Mouse (Mus musculus): ENCODE measurements around the gene Strc. TPM values are rescaled to one million over a fixed set of nuclear protein-coding genes. Genes with fewer than 3 reads are reported as not detected.

Gene Strc
- polyA plus RNA-seq, 1 experiment from 2014 or later: not detected

DNA sequence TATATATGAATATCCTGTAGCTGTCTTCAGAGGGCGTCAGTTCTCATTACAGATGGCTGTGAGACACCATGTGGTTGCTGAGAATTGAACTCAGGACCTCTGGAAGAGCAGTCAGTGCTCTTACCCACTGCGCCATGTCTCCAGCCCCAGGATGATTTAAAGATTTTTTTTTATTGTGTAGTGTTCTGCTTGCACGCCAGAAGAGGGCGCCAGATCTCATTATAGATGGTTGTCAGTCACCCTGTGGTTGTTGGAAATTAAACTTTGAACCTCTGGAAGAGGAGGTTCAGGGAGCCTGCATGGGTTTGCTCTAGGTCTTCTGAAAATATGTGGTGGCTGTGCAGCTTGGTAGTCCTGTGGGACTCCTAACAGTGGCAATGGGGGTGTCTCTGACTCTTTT, 21.2 kb upstream of the Strc start:
- WGBS: 31% methylated on average over 4 of the region's 4 CpGs
- H3K4me3 ChIP-seq: no peak overlapping the region

DNA sequence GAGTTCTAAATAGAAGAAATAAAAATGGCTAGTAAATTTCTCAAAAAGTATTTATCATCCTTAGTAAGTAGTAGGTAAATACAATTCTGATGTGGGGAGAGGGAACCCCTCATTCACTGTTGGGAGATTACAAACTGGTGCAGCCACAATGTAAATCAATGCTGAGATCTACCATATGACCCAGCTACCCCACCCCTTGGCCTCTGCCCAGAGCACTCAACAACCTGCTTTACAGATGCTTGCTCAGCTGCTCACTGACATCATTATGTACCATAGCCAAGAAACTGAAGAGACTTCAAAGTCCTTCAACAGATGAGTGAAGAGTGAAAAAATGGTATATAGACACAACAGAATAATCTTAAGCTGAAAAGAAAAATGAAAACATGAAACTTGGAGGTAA, 16.3 kb upstream of the Strc start:
- Histone ChIP-seq H3K9me3 (no peaks in the 10 kb centered on the region), H3K27me3 (no peaks in the 10 kb centered on the region), H3K4me1 (no peaks in the 10 kb centered on the region), H3K36me3 (no peaks in the 10 kb centered on the region), H3K9ac (no peak overlapping the region), H3K4me3 (no peak overlapping the region), H3K27ac (no peak overlapping the region), H3K4me2 (no peak overlapping the region)
- no peak for ATAC-seq (ENCODE audit: borderline replicate concordance, extremely low read depth, low FRiP score, low TSS enrichment)

More for the DNA sequence above, 21.2 kb upstream of the Strc start:
- Histone ChIP-seq H3K4me2 (no peak overlapping the region), H3K9ac (no peak overlapping the region), H3K27me3 (no peaks in the 10 kb centered on the region), H3K36me3 (no peaks in the 10 kb centered on the region), H3K27ac (no peak overlapping the region), H3K9me3 (no peaks in the 10 kb centered on the region), H3K4me1 (peaks cover 3% of the 10 kb centered on the region)
- ATAC-seq (ENCODE audit: borderline replicate concordance, extremely low read depth, low FRiP score, low TSS enrichment): no peak

DNA sequence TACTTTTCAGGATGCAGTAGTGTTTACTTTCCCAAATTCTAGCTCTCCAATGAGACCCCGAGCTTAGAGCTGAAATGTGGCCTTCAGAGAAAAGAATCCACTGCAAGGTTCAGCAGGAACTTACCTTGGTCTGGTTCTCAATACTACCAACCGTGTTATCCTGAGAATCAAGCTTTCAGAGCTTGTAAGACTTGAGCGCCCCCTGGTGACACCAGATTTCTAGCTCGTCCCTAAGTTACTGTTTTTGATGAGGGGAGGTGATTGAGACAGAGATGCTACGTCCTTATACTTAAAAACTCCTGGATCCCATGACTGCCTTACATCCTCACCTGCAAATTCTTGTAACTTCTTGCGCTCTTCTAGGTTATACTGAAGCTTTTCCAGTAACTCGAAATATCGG, 9.7 kb upstream of the Strc start:
- no peaks in the 10 kb centered on the region for H3K27me3 ChIP-seq
- no peaks in the 10 kb centered on the region for H3K4me1 ChIP-seq

DNA sequence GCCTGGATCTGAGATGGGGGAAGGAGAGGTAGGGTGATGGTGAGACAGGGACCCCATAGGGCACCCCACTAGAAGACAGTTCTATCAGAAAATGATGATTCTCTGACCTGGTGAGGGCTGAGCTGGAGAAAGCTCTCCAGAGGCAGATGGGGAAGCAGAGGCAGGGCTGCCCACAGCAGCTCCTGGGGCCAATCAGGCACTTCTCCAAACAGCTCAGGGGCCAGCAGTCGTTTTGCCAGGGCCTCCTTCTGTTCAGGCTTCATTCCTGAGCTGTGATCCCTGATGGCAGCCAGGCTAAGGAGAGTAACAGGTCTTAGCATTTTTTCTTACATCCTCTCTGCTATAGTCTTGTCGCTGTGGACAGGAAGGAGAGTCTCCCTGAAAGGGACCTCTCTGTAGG, 12.2 kb downstream of the Strc start:
- no peak overlapping the region for H3K4me2 ChIP-seq
- no peak overlapping the region for H3K4me3 ChIP-seq
- no peak overlapping the region for H3K27ac ChIP-seq
- ATAC-seq (ENCODE audit: borderline replicate concordance, extremely low read depth, low FRiP score, low TSS enrichment): no peak
- H3K9ac ChIP-seq: no peak overlapping the region
- H3K4me1 ChIP-seq: no peaks in the 10 kb centered on the region
- H3K36me3 ChIP-seq: no peaks in the 10 kb centered on the region
- no peaks in the 10 kb centered on the region for H3K9me3 ChIP-seq
- H3K27me3 ChIP-seq: no peaks in the 10 kb centered on the region
- WGBS: 49% methylated on average over 2 of the region's 2 CpGs

More for the DNA sequence above, 9.7 kb upstream of the Strc start:
- no peak for ATAC-seq (ENCODE audit: borderline replicate concordance, extremely low read depth, low FRiP score, low TSS enrichment)
- H3K27ac ChIP-seq: no peak overlapping the region
- H3K9me3 ChIP-seq: no peaks in the 10 kb centered on the region
- H3K9ac ChIP-seq: no peak overlapping the region
- WGBS: 13% methylated on average over 8 of the region's 8 CpGs
- no peak overlapping the region for H3K4me3 ChIP-seq
- H3K36me3 ChIP-seq: no peaks in the 10 kb centered on the region
- H3K4me2 ChIP-seq: no peak overlapping the region

DNA sequence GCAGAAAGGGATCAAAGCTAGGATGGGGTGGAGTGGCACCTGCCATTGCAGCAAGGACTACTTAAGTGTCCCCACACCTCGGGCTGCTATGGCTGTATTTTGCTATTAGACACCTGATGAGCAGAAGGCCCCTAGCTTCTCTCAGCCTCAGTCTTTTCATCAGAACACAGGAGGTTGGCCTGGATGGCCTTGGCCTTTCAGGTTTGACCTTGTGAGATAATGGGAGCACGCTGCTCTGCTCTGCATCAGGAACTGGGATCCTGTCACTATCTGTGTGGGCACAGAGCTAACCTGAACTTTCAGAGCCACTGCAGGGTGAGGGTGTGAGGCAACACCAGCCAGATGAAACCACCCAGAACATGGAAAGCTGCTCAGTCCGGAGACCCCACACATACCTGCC, 14.7 kb downstream of the Strc start:
- Histone ChIP-seq H3K36me3 (no peaks in the 10 kb centered on the region), H3K9me3 (no peaks in the 10 kb centered on the region), H3K4me3 (no peak overlapping the region), H3K4me1 (0 out of 2 replicates have a peak, but pooled peaks cover 3% of the 10 kb centered on the region), H3K27ac (no peak overlapping the region), H3K4me2 (no peak overlapping the region), H3K27me3 (no peaks in the 10 kb centered on the region), H3K9ac (no peak overlapping the region)
- 60% methylated on average over 3 of the region's 3 CpGs for WGBS
- ATAC-seq (ENCODE audit: borderline replicate concordance, extremely low read depth, low FRiP score, low TSS enrichment): no peak

DNA sequence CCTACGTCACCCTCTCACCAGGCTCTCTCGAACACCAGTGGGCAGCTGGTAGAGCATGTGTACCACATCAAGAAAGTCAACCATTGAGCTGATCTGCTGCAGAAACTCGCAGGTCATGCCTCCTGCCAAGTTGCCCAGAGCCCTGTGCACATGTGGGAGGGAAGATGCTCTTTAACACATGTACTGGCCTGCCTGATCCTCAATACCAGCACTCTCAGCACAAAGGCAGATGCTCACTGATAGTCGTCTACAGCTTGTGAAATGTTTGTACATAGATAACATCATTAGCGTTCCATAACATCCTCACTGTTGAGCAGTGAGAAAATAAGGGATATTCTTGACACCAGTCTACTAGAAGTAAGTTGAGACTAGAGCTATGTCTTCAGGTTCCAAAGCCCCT, 16.0 kb downstream of the Strc start:
- H3K27me3 ChIP-seq: no peaks in the 10 kb centered on the region
- ATAC-seq (ENCODE audit: borderline replicate concordance, extremely low read depth, low FRiP score, low TSS enrichment): no peak
- no peaks in the 10 kb centered on the region for H3K36me3 ChIP-seq
- H3K4me2 ChIP-seq: no peak overlapping the region
- no peak overlapping the region for H3K9ac ChIP-seq
- H3K4me1 ChIP-seq: 0 out of 2 replicates have a peak, but pooled peaks cover 3% of the 10 kb centered on the region
- no peak overlapping the region for H3K27ac ChIP-seq
- no peaks in the 10 kb centered on the region for H3K9me3 ChIP-seq
- H3K4me3 ChIP-seq: no peak overlapping the region
- WGBS: 79% methylated on average over 5 of the region's 5 CpGs

DNA sequence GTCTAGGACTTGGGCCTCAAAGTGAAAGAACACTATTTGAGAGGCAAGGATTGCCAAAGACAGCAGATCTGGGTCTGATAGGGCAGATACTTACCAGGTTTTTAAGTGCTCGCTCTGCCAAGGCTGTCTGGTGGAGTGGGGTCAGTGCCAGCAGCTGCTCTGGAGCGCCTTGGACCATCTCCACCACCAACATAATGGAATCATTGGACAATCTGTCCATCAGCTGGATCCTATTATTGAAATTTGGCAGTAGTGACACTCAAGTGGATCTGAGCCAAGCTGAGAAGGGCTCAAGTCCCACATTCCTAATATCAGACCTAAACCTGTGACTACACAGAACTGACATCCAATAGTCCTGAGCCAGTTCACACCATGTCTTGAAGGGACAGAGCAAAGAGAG, 18.1 kb downstream of the Strc start:
- H3K4me3 ChIP-seq: no peak overlapping the region
- no peak overlapping the region for H3K9ac ChIP-seq
- 60% methylated on average over 2 of the region's 2 CpGs for WGBS
- 0 out of 2 replicates have a peak, but pooled peaks cover 3% of the 10 kb centered on the region for H3K4me1 ChIP-seq
- no peaks in the 10 kb centered on the region for H3K9me3 ChIP-seq
- no peak for ATAC-seq (ENCODE audit: borderline replicate concordance, extremely low read depth, low FRiP score, low TSS enrichment)
- no peak overlapping the region for H3K4me2 ChIP-seq
- no peaks in the 10 kb centered on the region for H3K36me3 ChIP-seq
- no peaks in the 10 kb centered on the region for H3K27me3 ChIP-seq
- H3K27ac ChIP-seq: no peak overlapping the region

DNA sequence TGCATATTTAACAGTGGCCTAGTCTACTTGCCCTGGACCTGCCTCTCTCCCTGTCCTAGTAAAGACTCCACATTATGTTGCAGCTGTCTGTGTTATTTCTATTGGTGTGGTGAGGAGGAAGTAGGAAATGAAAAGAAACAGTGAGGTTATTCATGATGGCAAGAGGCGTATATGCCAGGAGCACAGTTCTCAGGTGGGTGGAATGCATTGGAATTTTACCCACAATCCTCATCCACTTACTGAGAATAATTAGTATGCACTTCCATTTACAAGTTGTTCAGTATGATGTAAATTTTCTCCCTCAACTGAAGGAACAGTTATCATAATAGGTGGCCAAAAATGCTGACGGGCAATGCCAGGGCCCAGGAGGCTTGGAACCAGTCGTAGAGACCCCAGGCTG, 23.3 kb downstream of the Strc start:
- Histone ChIP-seq H3K27me3 (peaks cover 13% of the 10 kb centered on the region), H3K4me1 (0 out of 2 replicates have a peak, but pooled peaks cover under 1% of the 10 kb centered on the region), H3K4me2 (no peak overlapping the region), H3K9me3 (no peaks in the 10 kb centered on the region), H3K9ac (no peak overlapping the region), H3K36me3 (no peaks in the 10 kb centered on the region), H3K27ac (no peak overlapping the region), H3K4me3 (no peak overlapping the region)
- no peak for ATAC-seq (ENCODE audit: borderline replicate concordance, extremely low read depth, low FRiP score, low TSS enrichment)
- WGBS: 70% methylated on average over 3 of the region's 3 CpGs

DNA sequence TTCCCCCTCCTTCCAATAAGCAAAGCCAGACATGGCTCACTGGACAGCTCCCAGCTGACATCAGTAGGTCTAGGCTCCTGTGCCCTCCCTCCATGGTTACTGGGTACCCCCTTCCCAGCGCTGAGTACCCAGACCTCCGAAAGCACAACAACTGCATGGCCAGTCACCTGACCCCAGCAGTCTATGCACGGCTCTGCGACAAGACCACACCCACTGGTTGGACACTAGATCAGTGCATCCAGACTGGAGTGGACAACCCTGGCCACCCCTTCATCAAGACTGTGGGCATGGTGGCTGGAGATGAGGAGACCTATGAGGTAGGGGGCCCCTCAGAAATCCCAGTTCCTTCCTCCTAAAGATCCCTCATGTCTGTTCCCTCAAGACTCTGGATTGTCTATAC, 27.5 kb downstream of the Strc start:
- peaks cover 35% of the 10 kb centered on the region for H3K27me3 ChIP-seq

DNA sequence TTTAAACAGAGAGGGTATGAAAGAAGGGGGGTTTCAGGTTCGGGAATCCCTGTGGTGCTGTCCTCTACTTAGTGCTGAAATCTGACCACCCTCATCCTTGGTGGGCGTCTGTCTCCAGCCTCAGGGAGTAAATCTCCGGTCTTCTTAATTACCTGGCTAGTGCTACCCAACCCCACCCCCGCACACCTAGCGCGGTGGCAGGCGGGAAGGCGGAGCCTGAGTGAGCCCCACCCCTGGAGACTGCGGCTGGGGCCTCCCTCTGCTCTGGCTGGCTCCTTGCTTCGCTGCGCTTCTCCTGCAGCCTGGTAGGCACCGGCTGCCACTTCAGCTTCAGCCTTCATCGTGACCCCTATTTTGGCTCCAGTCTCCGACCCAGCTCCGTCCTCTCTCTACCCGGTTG, 28.6 kb downstream of the Strc start:
- Histone ChIP-seq H3K27ac (no peak overlapping the region), H3K4me1 (peaks cover 7% of the 10 kb centered on the region), H3K36me3 (no peaks in the 10 kb centered on the region), H3K27me3 (peaks cover 35% of the 10 kb centered on the region), H3K9me3 (no peaks in the 10 kb centered on the region), H3K4me3 (no peak overlapping the region), H3K4me2 (peak overlapping the region; percentile 45), H3K9ac (no peak overlapping the region)
- peak; percentile 34; the same call in 1 of the 2 replicates for ATAC-seq (ENCODE audit: borderline replicate concordance, extremely low read depth, low FRiP score, low TSS enrichment)
- under 1% methylated on average over 16 of the region's 16 CpGs for WGBS

More for the DNA sequence above, 27.5 kb downstream of the Strc start:
- H3K4me1 ChIP-seq: peaks cover 2% of the 10 kb centered on the region
- H3K9ac ChIP-seq: no peak overlapping the region
- H3K4me2 ChIP-seq: no peak overlapping the region
- H3K36me3 ChIP-seq: no peaks in the 10 kb centered on the region
- 48% methylated on average over 4 of the region's 4 CpGs for WGBS
- H3K9me3 ChIP-seq: no peaks in the 10 kb centered on the region
- no peak overlapping the region for H3K27ac ChIP-seq
- H3K4me3 ChIP-seq: no peak overlapping the region
- no peak for ATAC-seq (ENCODE audit: borderline replicate concordance, extremely low read depth, low FRiP score, low TSS enrichment)

DNA sequence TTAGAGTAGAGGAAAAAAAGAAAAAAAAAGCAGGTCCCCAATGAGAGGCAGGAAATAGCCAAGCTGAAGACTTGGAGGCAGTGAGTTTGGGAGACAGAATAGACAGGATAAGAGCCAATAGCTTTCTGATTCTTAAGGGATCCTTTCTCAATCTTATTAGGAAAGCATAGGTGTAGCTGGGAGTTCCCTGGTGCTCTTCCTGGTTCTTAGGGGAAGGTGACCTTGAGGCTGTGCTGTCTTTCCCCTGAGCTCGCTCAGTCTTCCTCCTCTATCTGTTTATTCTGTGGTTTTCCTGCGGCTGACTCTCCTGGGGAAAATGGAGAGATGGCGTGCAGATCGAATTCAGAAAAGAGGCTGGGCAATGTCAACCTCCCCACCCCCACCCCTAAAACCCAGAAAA, 29.0 kb downstream of the Strc start:
- H3K4me3 ChIP-seq: no peak overlapping the region
- 2% methylated on average over 4 of the region's 4 CpGs for WGBS

DNA sequence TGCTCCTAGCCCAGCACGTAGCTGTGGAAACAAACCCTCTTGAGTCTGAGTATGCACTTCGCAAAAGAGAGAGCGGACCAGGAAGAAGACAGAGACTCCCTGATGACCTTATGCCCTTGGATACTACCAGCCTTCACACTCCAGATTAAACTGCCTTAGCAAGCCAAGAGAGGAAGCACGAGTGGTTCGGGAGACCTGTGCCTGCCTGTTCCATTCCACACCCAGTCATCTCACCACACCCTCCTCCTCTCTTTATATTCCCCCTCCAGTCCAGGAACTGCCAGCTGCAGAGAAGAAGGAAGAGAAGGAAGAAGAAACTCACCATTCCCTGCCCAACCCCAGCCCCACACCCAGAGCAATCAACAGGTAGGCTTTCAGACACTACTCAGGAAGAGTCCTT, 29.5 kb downstream of the Strc start, which contains the start of gene Ckmt1:
Gene Ckmt1, plus strand, starts transcription at position 221 of the 400 bp plus-strand sequence.
- no peak for ATAC-seq (ENCODE audit: borderline replicate concordance, extremely low read depth, low FRiP score, low TSS enrichment)
- Histone ChIP-seq H3K9ac (no peak within 1 kb of the TSS), H3K4me1 (peaks cover 7% of the 10 kb centered on the region), H3K27ac (no peak within 1 kb of the TSS), H3K36me3 (no peaks in the 10 kb centered on the region), H3K27me3 (peaks cover 35% of the 10 kb centered on the region), H3K4me3 (no peak within 1 kb of the TSS), H3K9me3 (no peaks in the 10 kb centered on the region), H3K4me2 (peak within 1 kb of the TSS; percentile 45)
- WGBS: 56% methylated on average over 5 of the region's 5 CpGs

More for the DNA sequence above, 29.0 kb downstream of the Strc start:
- Histone ChIP-seq H3K9ac (no peak overlapping the region), H3K4me1 (peaks cover 7% of the 10 kb centered on the region), H3K9me3 (no peaks in the 10 kb centered on the region), H3K27me3 (peaks cover 35% of the 10 kb centered on the region), H3K27ac (no peak overlapping the region), H3K4me2 (peak overlapping the region; percentile 45), H3K36me3 (no peaks in the 10 kb centered on the region)
- no peak for ATAC-seq (ENCODE audit: borderline replicate concordance, extremely low read depth, low FRiP score, low TSS enrichment)

Data from lung, embryonic 15.5 days (tissue).